Mouse (Mus musculus) midbrain, embryonic 10.5 days (tissue): Measurements from ENCODE around the gene Adamtsl4. TPM values are rescaled to one million over a fixed set of nuclear protein-coding genes. Genes with fewer than 3 reads are reported as not detected.

Experiments
- DNase-seq: peaks from one replicate; pipeline ENCODE4 v3.0.0-alpha.2; 2017; ENCODE audit warnings: low spot score
- H3K27ac ChIP-seq: fragments of 300-500 bp; sonication (generic); replicated peaks from 2 replicates; pipeline ENCODE4 v1.5.1; 2016; ENCODE audit warnings: mild to moderate bottlenecking
- H3K27me3 ChIP-seq: fragments of 300-500 bp; sonication (generic); 2 replicates; pipeline ENCODE4 v1.6.1; 2016; ENCODE audit warnings: low read depth, mild to moderate bottlenecking; ENCODE audit not compliant: poor library complexity, severe bottlenecking
- H3K36me3 ChIP-seq: fragments of 300-500 bp; sonication (generic); 2 replicates; pipeline ENCODE4 v1.6.1; 2016; ENCODE audit warnings: mild to moderate bottlenecking, moderate library complexity
- H3K4me1 ChIP-seq: fragments of 300-500 bp; sonication (generic); 2 replicates; pipeline ENCODE4 v1.6.1; 2016
- H3K4me3 ChIP-seq: fragments of 300-500 bp; sonication (generic); 2 replicates; pipeline ENCODE4 v1.5.1; 2016; ENCODE audit warnings: mild to moderate bottlenecking, moderate library complexity
- H3K9me3 ChIP-seq: fragments of 300-500 bp; sonication (generic); replicated peaks from 2 replicates; pipeline ENCODE4 v1.6.1; 2016; ENCODE audit warnings: mild to moderate bottlenecking
- WGBS: fragments of 180-500 bp; shearing (Covaris S2); methylation state at CpG from one replicate; pipeline ENCODE4 v1.1.7; 2016; 5-methylcytosine and 5-hydroxymethylcytosine counted together
- microRNA-seq: library from miRNA; unstranded; fragments of <30 nt; microRNA quantifications from one replicate; pipeline ENCODE4, GENCODE M21; 2017
- polyA plus RNA-seq: library from polyadenylated mRNA; unstranded; fragments of >200 nt; fragmentation: Nextera tagmentation; extraction: Ambion mirVana; gene quantifications from 2 replicates; pipeline ENCODE4 v1.2.1, GENCODE M21; 2016

The Adamtsl4 gene
- polyA plus RNA-seq, 1 experiment from 2014 or later = 1.4 TPM

DNA sequence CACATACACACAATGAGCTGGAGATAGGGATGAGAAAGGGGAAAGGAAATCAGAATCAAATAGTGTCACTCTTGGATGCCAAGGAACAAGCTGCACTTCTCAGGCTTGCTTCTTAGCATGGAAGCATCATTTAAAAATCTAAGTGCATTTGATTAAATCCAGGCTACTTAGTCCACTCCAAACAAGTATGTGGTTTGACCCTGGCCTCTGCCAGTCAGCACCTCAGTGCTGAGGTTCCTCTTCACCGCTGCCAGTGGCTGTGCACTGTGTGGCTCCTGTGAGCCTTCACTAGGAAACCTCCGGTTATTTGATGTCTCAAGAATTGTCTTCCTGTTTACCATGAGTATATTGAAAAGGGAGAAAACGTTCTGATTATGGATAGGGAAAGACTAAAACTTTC lies 56.9 kb downstream of the Adamtsl4 start:
- H3K4me3 ChIP-seq = no peak overlapping the region
- H3K4me1 ChIP-seq = peaks cover 11% of the 10 kb centered on the region
- H3K27me3 ChIP-seq = no peaks in the 10 kb centered on the region
- DNase-seq = no peak
- H3K27ac ChIP-seq = no peak overlapping the region
- 89% methylated on average over 3 of the region's 3 CpGs for WGBS
- no peaks in the 10 kb centered on the region for H3K9me3 ChIP-seq
- peaks cover 97% of the 10 kb centered on the region for H3K36me3 ChIP-seq

DNA sequence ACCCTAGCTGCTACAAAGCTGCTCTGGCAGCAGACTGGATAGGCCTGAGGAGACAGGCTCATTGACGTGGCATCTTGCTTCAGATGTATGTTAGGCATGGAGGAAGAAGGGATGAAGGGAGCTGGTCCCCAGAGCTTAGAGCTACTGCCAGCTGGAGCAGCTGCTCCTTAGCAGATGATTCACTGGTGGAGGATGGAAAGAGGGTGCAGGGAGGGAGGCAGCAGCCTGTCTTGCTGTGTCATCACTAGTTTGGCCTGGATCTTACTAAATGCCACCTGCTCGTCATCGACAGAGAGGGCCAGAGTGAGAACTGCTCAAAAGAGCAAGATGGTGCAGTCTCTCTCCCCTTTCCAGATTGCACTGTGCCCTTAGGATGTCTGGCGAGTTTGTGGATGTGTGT lies 58.0 kb downstream of the Adamtsl4 start:
- Histone ChIP-seq H3K27ac (no peak overlapping the region), H3K9me3 (no peaks in the 10 kb centered on the region), H3K4me1 (peaks cover 14% of the 10 kb centered on the region), H3K27me3 (no peaks in the 10 kb centered on the region), H3K36me3 (peaks cover 86% of the 10 kb centered on the region), H3K4me3 (no peak overlapping the region)
- DNase-seq = no peak
- 88% methylated on average over 4 of the region's 4 CpGs for WGBS

GRCm38 (mm10) chr3:95627763-95628162 lies 60.0 kb downstream of the Adamtsl4 start:
- Histone ChIP-seq H3K36me3 (peaks cover 66% of the 10 kb centered on the region), H3K9me3 (no peaks in the 10 kb centered on the region), H3K27me3 (no peaks in the 10 kb centered on the region), H3K27ac (no peak overlapping the region), H3K4me3 (no peak overlapping the region), H3K4me1 (peaks cover 30% of the 10 kb centered on the region)
- WGBS = 89% methylated on average over 5 of the region's 5 CpGs
- DNase-seq = no peak

Small RNA genes lying within 50 kb of the gene (microRNA-seq; reads per million reads assigned to microRNA genes)
- not detected for gene Mir7014

Other genes starting within 250 kb of the Adamtsl4 start
- gene Ctsk, start 188.7 kb downstream of the Adamtsl4 start, polyA plus RNA-seq = 2.4 and 4.5 TPM in 2 replicates
- gene Ctss, start 161.1 kb downstream of the Adamtsl4 start, polyA plus RNA-seq = 3.2 and 6.8 TPM in 2 replicates
- not detected in 2 replicates for gene Hormad1, start 128.2 kb downstream of the Adamtsl4 start, polyA plus RNA-seq
- 31.4 and 34.2 TPM in 2 replicates for gene Golph3l, start 99.0 kb downstream of the Adamtsl4 start, polyA plus RNA-seq
- 90.1 and 101 TPM in 2 replicates for gene Ensa, start 62.9 kb downstream of the Adamtsl4 start, polyA plus RNA-seq
- gene Mcl1, start 29.1 kb downstream of the Adamtsl4 start, polyA plus RNA-seq = 41.9 and 47.6 TPM in 2 replicates
- gene Ecm1, start 51.7 kb upstream of the Adamtsl4 start, polyA plus RNA-seq = 18.1 and 19.5 TPM in 2 replicates
- 54.1 and 64.4 TPM in 2 replicates for gene Tars2, start 72.3 kb upstream of the Adamtsl4 start, polyA plus RNA-seq
- 18.1 and 22.1 TPM in 2 replicates for gene Rprd2, start 130.9 kb upstream of the Adamtsl4 start, polyA plus RNA-seq
- gene Prpf3, start 168.0 kb upstream of the Adamtsl4 start, polyA plus RNA-seq = 65.8 and 66.5 TPM in 2 replicates
- 354 and 390 TPM in 2 replicates for gene Mrps21, start 183.6 kb upstream of the Adamtsl4 start, polyA plus RNA-seq
- 7.9 and 12.3 TPM in 2 replicates for gene Ciart, start 194.3 kb upstream of the Adamtsl4 start, polyA plus RNA-seq
- 8.1 and 9.6 TPM in 2 replicates for gene BC028528, start 204.1 kb upstream of the Adamtsl4 start, polyA plus RNA-seq
- gene Aph1a, start 206.1 kb upstream of the Adamtsl4 start, polyA plus RNA-seq = 31.1 and 37.4 TPM in 2 replicates
- gene Car14, start 216.8 kb upstream of the Adamtsl4 start, polyA plus RNA-seq = 67.7 and 93.9 TPM in 2 replicates
- gene Anp32e, start 241.3 kb upstream of the Adamtsl4 start, polyA plus RNA-seq = 366 and 378 TPM in 2 replicates